Mouse (Mus musculus) left cerebral cortex, adult 11 months (tissue): Measurements from ENCODE around the gene Hsd17b7.

Experiments
- DNase-seq: peaks from one replicate; pipeline ENCODE4 v3.0.0; 2022; ENCODE audit warnings: low spot score

Gene Hsd17b7

GRCm38 (mm10) chr1:169934005-169934725 is 34.9 kb downstream of the Hsd17b7 start:
- DNase-seq: no peak

GRCm38 (mm10) chr1:169932122-169932746 is 36.8 kb downstream of the Hsd17b7 start:
- no peak for DNase-seq

DNA sequence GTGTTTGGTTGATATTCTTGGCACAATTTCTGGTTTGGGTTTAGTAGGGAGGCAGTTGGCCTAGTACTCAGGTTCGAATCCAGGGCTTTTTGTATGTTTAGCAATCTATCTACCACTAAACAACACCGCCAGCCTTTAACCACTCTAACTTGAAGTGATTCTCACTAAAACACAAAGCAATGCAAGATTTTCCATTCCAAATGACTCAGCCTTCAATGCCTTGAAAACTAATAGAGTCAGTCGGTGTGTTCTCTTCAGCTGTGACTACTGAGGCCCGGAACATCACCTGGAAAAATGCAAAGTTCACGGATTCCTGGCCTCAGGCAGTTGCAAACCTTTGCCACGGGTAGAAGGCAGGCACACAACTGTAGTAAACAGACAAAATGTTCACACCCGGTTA is 37.3 kb downstream of the Hsd17b7 start:
- DNase-seq: no peak

DNA sequence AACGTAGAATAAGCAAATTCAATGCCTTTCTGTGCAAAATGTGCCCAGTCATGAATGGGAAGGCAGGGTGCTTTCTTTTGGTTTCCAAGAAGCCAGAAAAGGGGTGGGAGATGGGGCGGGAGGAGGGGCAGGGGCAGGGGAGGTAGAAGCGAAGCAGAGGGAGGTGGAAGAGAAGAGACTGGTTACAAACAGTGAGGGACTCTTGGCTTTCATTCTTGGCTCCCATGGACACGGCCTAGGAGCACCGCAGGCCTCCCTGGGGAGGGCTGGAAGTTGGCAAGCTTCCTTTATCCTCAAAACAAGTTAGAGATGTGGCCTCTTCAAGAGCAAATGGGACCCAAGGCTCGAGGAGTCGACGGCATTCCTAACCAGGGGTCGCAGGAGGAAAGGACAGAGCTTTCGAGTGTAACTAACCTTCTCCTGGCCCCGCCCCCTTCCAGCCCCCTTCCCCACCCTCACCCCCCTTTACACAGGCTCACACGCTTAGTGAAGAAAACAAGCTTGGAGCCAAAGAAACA is 40.5 kb downstream of the Hsd17b7 start, which contains the start of gene Ccdc190:
Ccdc190 (plus strand) TSS at position 195 of the 518 bp plus-strand sequence.
- DNase-seq: no peak

DNA sequence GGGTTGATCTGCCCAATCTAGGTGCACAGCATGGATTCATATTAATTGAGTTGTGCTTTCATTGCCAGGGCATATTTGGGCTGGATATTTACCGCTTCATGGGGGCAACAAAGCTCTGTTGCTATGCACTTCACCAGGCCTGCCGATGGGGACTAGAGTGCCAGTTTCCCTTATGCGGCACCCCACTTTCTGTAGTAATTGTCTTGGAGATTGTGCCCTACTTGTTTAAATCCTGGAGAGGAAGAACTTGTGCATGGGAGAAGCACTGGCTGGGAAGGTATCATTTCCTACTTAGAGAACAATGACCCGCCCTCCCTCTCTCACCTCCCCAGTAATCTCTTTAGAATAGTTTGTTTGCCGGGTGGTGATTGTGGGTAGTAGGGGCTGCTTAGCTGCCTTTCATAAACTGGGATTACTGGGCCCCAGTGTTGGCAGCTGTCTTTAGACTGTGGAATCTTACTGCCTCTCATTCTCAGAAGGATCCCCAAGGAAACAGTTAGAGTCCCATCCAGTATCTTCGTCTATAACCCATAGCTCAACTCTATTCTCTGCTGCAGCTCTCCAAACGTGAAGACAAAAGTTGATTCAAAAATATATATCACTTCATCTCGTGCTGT is 41.2 kb downstream of the Hsd17b7 start:
- no peak for DNase-seq

- DNase-seq: no peak
Measured at GRCm38 (mm10) chr1:169924567-169924966, 44.5 kb downstream of the Hsd17b7 start.

DNA sequence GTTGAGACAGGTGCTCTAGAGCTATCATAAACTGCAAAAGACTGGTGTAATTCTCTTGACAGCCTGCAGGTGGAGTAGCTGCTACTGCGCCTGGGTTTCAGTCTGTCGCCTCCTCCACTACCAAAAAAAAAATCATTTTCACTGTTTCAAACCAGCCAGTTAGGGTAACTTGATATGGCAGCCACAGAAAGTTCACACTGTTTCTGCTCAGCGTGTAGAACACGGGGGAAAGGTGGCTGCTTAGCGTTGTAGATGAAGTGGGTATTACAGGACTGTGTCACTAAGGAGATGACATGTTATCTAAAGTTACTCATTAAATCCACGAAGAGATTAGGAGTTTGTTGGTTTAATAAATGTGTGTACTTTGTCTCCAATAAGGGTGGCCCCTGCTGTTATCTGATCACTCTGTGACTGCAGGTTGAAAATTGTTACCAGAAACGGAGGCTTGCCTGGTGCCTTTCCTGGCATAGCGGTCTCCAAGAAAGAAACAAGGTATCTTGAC is 47.3 kb downstream of the Hsd17b7 start:
- DNase-seq: no peak

DNA sequence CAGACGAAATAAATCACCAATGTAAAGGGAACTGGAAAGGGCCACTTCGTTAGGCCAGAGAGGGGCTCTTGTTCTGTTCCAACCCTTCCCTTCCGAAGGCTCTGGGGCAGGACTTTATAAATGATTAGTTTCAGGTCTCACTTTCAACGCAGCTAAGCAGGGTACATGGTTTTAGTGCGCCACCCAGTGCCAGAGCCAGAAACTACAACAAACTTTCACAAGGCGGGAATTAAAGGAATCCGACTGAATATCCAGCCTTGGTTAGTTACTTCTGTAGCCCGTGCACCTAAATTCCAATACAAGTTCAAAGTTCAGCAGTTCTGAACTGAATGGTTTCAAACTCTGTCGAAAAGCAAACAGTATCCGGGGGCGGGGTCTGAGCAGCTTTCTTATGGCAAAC is 49.8 kb downstream of the Hsd17b7 start:
- no peak for DNase-seq

DNA sequence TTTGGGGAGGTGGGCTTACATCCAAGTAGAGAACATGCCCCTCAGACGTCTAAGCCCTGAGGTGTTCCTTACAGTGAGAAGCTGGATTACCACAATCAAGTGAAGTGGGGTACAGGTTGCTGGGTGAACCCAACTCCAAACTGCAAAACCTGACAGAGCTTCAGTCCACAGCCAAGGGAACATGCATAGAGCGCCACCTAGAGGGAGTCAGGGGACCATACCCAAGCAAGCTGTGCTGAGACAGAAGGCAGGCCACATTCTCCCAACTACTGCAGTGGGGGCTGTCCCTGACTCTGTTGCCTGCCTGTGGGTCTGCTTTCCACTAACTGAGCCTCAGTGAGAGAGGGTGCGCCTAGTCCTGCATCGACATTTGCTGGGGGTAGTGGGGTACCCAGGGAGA is 51.0 kb downstream of the Hsd17b7 start:
- peak; percentile 67 for DNase-seq

GRCm38 (mm10) chr1:169917115-169917796 is 51.8 kb downstream of the Hsd17b7 start:
- DNase-seq: no peak

DNA sequence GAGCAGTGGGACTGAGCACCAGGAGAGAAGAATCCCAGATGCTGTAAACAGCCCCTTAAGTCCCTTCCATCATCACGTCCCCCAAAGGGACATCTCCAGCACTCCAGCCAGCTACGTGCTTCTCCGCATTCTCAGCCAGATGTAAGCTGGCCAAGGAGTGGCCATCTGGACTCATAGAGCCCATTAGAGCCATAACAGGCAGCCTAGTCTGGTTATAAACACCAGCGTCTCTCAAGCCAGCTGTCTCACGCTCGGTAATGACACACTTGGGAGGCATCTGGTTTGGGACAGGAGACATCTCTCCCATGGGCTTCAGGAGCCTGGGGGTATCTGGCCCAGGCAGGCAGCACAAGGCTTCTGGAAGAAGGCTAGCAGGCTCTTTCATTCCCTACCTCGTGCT is 52.4 kb downstream of the Hsd17b7 start:
- DNase-seq: no peak

DNA sequence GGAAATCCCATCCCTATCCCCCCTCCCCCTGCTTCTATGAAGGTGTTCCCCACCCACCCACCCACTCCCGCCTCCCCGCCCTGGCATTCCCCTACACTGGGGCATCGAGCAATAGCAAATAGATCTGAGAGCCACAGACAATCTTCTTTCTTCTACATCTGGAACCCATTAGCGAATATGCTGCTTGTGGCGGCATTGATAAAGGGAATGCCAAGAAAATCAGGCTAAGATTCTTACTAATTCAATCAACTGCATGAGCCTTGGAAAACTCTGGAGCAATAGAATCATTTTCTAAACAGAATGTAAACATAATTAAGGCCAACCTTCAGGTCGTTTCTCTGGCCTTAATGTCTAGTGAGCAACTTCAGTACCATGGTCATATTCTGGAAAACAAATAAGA is 57.5 kb downstream of the Hsd17b7 start:
- DNase-seq: no peak

DNA sequence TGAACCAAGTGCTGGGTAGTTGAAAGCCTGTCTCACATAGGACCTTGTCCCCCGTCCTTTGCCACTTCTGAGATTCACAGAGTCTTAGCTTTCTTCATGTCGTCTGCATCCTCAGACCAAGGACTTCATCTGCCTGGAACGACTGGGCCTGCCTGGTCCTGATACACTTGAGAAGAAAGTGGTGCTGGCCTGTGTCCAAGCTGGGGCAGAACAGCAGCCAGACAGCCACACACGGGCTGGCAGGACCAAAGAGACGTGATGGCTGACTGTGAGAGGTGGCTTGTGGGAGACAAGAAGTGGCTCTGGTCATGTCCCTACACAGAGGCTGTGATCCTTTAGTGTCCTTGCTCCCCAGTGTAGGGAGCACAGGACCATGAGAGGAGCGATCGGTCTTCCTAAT is 58.3 kb downstream of the Hsd17b7 start:
- no peak for DNase-seq

DNA sequence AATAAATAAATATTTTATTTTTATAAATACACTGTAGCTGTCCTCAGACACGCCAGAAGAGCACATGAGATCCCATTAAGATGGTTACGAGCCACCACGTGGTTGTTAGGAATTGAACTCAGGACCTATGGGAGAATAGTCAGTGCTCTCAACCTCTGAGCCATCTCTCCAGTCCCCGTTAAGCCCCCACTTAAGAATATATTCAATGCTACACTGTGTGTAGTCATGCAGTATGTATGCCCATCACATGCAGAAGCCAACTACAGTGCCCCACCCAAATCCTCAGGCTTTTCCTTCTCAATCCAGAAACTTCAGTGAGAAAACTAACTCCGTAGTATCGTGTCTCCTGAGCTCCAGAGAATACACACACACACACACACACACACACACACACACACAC is 59.4 kb downstream of the Hsd17b7 start:
- no peak for DNase-seq

GRCm38 (mm10) chr1:169909163-169909562 is 59.9 kb downstream of the Hsd17b7 start:
- no peak for DNase-seq

DNA sequence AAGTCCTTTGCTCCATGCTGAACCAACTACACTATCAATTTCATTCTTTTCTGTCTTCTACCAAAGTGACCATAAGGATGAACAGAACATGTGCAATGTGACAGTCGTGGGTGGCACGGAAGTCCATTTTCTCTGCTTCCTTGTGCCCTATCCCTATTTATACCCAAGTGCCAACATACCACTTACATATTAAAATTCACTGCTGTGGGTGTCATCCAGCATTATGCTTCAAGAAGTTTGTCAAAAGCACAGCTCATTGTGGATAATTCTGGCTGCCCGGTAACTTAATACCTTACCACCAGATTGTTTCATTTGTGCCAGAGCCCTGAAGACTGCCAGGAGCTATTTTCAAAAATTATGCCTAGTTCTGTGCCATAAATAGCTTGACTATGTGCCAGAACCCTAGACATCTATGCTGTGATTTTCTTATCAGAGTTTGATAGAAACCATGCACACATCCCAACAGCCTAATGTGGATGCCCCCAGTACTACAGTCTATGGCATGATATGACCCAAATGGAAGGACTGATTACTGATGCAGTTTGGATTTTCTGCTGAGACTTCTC is 68.2 kb downstream of the Hsd17b7 start:
- no peak for DNase-seq
